Mouse (Mus musculus) mouse embryonic stem cell (cell line): ENCODE data around the gene Arvcf.

Source experiments
- in situ Hi-C, 2 experiments: fragments of 300-500 bp; cut with MboI; formaldehyde crosslinking; loops; 1 replicate in 1 of 2; 3 replicates in 1 of 2; pipeline ENCODE4 v1.14.3; 2019 to 2020; ENCODE audit warnings: low sequenced_read_pairs in 2 of 2, low pct_unique_long_range_greater_than_20kb in 1 of 2, mixed read lengths in 1 of 2; ENCODE audit not compliant: unreplicated experiment in 1 of 2

Gene Arvcf

DNA sequence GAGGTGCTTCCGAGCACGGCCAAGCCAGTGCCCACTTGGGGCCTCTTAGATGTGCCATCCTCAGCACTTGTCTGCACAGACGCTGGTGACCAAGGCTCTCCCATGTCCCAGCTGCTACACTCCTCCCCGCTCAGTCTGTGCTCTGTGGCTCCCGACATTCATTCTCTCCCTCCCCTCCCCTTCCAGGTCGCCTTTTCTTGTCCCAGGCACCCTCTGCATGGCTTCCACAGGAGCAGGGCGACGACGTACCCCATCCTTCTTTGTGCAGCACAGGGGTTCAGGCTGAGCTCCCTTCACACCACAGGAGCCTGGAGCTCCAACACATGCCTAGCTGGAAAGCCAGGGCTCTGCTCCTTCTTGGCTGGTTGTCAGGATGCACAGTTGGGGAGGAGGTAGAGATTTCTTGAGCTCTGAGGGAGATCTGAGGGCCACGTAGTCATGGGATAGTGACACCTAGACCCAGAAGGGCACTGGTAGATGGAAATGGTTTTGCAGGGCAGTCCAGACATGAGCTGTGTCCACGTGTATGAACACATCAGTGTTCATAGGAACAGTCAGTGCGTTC is 1.9 kb downstream of the Arvcf start:
- in situ Hi-C loops = loop anchor here in 1 of 2 experiments (5.0 kb wide), 2 partner anchors 37 to 72 kb away; no protein-coding TSS in a partner anchor

DNA sequence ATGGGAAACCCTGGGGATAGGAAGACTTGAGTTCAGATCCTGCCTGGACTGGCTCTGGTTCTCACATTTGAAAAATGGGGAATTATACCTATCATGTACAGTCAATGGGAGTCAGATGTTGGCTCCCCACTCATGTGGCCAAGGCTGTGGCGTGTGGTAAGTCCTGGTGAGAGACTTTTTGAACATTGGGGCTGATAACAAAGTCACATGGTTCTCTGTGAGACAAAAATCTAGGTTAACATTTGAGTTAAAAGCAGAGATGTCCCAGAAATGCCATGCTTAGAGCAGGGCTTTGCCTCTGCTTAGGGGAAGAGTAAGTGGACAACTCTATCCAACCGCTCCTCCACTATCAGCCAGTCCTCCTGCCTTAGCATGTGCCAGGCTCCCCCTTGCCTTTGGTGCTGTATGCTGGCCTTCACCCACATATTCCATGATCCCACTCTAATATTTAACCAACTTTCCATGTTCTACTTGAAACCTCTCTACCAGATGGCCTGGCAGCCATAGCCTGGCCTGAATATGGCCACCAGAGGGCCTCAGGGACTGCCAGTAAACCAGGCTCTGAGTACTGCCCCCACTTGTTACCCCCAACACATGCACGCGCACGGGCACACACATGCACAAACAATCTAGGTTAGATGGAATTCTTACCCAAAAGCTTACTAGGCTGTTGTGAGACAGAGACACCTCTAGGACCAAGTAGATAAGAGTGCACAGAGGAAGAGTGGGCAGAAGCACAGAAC is 3.5 kb downstream of the Arvcf start:
- in situ Hi-C loops = loop anchor here in 1 of 2 experiments (5.0 kb wide), 2 partner anchors 36 to 71 kb away; no protein-coding TSS in a partner anchor

DNA sequence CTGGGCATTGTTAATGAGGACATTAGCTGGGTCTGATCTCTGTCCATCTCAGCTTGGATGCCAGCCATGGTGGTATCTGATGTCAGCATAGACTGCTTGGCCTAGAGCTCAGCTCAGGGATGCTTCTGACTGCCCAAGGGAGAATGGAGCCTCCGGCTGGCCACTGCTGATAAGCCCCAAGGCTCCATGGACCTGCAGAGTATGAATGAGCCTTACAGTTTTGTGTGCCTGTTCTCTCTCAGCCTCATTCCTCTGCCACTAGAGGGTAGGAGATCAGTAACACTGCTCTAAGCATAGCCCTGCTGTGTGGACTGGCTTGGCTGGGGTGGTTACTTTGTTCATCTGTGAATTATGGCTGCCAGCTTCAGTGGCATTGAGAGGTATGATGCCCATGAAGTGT is 5.1 kb downstream of the Arvcf start:
- in situ Hi-C loops = loop anchor here in 1 of 2 experiments (5.0 kb wide), 2 partner anchors 34 to 69 kb away; no protein-coding TSS in a partner anchor

DNA sequence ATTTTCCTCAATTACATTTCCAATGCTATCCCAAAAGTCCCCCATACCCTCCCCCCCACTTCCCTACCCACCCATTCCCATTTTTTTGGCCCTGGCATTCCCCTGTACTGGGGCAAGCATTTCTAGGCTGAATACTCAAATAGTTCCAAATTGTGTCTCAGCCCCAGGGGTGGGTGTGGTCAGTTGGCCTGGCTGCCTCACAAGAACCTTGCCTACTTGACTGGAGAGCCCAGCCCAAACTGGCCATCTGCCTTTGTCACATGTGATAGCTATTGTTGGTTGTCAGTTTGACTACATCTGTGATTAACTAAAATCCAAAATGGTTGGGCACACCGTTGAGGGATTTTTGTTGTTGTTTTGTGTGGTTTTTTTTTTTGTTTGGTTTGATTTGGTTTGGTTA is 9.0 kb downstream of the Arvcf start:
- in situ Hi-C loops = no loop called here

DNA sequence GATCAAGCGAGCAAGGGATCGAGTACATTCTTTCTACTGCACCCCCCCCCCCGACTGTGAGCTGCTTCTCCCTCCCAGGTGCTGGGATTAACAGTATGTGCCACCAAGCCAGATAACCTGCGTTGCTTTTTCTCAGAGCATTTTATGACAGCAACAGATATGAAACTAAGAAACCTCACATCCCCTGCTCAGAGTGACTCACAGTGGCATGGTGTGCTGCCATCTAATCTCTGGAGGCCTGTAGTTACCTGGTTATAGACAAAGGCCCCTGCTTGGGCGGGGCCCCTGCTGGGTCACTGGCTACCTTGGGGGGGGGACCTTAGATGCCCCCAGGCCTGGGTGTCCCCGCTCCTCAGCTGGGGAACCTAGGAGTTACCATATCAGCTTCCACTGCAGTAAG is 10.0 kb downstream of the Arvcf start:
- in situ Hi-C loops = no loop called here

DNA sequence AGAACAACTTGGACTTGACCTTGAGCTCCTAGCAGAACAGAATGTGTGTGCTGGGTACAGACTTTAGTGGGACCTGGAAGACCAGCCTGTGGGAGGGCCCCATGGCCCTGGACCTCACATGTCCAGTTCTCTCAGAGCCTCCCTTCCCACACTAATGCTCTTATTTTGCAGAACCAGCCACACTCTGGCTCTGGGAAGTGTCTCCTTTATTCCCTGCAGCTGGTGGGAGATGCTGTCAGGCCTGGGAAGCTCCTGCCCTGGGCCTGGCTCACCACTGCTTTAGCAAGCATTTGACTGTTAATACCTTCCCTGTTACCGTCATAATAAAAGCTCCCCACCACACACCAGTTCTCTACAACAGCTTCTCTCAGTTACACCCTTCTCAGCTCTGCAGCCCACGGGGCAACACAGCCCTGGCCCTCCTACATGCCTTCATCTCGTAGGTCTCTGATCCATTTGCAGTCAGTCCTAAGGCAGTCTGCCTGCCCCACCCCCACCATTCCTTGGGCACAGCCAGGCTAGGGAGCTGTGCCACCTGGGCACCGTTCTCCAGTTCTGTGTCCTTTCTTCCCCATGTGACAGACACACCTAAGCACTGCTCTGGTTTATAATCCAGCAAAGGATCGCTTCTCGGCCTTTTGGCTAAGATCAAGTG is 12.3 kb downstream of the Arvcf start:
- in situ Hi-C loops = no loop called here

DNA sequence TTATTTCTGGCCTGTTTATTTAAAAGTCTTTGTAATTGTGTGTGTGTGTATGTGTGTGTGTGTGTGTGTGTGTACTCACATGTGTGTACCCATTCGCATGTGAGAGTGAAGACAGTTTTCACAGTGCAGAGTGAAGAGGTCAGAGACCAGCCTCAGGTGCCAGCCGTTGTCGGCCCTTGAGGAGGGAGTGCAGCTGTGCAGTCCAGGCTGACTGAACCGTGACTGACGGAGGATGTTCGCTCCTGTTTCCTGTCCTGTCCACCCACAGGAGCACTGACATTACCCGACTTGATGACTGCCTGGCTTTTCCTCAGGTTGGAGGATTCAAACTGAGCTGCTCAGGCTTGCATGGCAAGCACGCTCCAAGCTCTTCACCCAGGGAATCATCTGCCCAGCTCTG is 15.0 kb downstream of the Arvcf start:
- in situ Hi-C loops = no loop called here

DNA sequence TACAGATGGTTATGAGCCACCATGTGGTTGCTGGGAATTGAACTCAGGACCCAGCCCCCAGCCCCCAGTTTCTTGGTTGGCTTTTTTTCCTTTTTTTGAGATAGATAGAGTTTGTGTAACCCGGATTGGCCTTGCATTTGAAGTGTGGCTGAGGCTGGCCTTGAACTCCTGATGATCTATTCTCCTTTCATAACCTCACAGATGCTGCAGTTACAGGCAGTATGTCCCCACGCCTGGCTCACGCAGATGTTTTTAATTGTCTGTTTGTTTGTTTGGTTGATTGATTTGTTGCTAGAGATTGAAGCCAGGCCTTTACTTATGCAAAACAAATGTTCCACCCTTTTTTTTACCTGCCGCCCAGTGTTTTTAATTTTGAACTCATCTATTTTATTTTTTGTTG is 18.9 kb downstream of the Arvcf start:
- in situ Hi-C loops = no loop called here

DNA sequence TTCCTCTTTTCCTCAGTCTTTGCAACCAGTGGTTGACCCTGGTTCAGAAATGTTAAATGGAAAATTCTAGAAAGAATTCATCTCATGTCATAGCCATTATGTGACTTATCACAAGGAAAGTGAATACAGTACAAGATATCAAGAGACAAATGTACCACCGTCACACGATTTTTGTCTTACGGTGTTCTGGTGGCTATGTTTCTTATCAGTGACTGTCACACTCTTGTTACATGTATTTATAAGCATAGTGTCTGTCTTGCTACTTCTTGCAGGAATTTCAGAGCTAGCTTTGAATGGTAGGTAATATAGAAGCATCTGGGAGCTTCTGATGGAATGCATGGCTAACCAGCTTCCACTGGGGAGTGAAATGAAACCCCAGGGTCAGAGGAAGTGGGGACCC is 22.2 kb downstream of the Arvcf start:
- in situ Hi-C loops = no loop called here

DNA sequence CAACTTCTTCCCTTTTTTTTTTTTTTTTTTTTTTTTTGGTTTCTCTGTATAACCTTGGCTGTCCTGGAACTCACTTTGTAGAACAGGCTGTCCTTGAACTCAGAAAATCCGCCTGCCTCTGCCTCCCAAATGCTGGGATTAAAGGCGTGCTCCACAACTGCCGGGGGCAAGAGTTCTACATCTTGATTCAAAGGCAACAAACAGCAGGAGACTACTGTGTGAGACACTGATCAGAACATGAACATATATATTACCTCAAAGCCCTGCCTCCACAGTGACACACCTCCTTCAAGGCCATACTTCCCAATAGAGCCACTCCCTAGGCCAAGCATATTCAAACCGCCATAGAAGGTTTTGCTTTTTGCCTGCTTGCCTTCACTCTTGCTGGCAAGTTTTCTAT is 25.6 kb downstream of the Arvcf start:
- in situ Hi-C loops = no loop called here

DNA sequence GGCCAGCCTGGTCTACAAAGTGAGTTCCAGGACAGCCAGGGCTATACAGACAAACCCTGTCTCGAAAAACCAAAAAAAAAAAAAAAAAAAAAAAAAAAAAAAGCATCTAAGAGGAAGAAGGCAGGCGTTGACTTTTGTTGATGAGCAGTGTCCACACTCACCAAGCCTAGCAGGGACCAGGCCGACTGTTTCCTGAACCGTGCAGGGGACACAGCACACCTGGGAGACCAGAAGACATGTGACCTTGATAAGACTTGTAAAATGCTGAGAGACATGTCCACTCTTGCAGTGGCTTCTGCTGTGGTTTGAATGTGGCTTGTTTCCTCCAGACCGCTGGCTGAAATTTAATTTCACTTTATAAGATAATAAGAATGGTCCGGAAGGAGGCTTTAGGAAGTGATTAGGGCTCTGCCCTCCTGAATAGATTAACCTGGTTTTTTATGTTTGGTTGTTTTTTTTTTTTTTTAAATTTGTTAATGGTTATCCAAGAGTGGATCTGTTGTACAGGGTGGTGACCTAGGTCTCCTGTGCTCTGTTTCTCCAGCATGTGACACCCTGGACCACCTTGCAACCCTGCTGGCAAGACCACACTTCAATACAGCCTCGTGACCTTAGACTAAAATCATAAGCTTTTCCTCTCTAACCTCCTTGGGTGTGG is 28.4 kb downstream of the Arvcf start:
- in situ Hi-C loops = no loop called here

DNA sequence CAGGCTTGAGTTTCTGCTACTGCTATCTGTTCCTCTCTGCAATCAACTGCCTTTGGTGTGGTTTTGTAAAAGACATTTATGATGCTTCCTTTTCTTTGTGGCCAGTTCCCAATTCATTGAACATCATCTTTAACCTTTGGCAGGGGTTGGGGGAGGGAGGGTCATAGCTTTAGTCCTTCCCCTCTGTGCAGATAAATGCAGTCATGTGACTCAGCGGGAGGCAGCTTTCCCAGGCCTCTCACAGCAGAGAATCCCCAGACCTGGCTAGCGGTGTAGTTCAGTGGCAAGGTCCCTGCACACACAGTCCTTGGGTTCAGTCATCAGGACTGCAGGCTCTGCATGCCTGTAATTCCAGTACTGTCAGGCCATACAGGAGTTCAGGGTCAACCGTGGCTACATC is 29.2 kb downstream of the Arvcf start:
- in situ Hi-C loops = no loop called here

DNA sequence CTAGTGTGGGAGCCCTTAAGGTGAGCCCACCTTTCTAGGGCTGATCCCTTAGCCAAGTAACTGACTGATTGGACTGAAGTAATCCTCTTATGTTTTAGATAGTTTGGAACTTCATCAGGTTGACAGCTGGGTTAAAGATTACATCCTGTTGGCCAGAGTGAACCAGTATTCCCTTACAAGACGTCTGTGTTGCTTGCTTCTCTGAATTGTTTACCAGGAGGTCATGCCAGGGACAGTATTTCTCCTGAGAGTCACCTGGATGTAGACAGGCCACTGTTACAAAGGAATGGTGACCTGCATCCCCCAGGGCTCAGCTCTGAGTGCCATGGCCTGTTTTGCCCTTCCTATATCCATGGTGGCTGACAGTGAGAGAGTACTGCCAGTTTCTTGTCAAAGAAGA is 30.5 kb downstream of the Arvcf start:
- in situ Hi-C loops = no loop called here

DNA sequence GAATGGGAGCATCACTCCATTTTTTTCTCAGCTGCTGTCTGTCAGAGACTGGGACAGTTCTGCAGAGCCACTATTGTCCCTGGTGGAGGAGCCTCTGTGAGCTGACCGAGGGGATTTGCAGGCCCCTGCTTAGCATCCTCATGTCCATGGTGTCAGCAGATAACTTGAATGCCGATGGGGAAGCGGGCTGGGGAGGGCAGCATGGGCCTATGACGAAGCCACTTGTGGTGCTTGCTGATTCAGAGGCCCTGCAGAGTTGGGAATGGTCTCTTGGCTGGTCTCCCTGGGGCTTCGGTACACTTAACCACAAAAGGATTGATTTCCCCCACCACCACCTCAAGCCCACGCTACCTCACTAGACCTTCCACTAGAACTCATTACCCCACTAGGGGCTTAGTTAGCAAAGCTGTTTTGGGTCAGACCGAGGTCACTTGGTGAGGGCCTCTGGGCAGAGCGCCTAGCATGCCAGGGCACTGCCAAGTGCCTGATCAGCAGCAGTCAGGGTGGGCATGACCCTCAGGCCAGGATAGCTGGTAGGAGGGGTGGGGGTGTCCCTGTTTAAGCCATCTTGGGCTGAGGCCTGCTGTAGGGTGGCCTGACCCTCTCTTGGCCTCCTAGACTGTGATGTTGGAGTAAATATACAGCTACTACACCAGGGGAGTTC is 31.5 kb downstream of the Arvcf start:
- in situ Hi-C loops = no loop called here

DNA sequence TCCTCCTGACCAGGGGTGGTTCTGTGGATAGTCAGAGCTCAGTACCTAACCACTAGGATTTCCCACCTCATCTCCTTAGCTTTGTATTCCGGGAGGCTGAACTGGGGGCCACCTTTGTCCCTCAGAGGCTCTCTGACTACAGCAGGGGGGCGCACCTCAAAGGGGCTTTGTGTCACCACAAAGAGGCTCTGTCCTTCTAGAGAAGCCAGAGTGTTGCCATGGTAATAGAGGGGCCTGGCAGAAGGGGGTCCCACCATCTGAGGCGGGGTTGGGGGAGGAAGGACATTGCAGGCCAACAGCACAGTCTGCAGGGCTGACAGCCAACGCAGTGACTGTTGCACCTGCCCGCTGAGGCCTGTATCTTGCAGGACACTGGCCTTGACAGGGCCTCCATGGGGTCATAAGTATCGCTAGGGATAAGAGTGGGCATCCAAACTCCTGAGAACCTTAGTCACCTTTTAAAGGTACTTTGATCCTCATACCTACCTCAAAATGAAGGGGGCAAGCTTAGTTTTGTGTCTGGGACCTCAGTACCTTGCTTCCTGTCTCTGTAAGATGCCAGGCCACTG is 32.6 kb downstream of the Arvcf start:
- in situ Hi-C loops = no loop called here

DNA sequence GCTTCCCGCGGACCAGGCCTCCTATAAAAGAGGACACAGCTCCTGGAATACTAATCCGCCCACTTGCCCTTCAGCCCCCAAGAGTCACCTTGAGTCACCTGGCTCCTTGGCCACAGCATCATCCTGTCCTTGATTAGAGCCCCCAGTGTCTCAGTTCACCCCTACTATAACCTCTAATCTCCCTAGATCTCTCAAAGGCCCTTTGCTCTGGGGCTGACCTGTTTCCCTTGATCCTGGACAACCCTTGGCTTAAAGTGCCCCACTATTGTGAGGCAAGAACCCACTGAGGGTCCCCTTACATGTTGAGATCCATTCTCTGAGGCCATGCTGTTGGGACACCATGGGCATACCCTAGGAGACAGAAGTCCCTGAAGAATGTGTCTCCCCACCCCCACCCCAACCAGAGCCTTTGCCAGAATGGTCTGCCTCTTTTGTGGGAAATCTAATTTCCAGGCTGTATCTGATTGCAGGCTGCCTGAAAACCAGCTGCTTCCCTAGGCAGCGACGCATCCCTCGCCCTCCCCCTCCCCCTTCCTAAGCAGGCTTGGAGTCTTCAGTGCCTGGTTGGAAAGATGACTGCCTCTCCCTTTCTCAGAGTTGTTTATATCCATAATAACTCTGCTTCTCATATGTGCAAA is 33.8 kb downstream of the Arvcf start:
- in situ Hi-C loops = no loop called here

DNA sequence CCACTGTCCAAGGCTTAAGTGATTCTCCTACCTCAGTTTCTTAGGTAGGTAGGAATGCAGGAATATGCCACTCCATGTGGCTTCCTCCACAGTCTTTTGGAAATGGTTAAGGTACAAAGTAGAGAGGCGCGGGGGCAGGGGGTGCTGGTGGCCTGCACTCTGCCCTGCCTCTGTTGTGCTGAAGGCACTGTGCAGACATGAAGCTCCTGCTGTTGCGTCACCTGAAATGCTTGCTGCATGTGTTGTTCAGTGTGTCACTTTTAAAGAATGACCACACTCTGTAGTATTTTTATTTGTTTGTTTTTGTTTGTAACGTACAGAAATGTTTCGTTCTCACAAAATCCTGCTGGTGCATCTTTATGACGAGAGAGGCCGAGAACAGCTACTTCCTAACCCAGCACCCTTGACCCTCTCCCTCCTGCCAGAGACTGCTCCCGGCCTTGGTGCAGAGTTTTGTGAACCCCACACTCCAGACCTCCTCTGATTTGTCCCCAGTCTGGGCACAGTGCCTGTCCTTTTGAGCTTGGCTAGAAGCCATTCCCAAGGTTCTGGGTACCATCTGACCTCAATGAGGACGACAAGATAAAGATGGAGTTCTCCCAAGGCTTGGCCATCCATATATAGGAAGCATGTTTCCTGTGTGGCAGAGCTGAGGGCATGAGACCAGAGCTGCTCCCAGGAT is 35.2 kb downstream of the Arvcf start:
- in situ Hi-C loops = no loop called here

DNA sequence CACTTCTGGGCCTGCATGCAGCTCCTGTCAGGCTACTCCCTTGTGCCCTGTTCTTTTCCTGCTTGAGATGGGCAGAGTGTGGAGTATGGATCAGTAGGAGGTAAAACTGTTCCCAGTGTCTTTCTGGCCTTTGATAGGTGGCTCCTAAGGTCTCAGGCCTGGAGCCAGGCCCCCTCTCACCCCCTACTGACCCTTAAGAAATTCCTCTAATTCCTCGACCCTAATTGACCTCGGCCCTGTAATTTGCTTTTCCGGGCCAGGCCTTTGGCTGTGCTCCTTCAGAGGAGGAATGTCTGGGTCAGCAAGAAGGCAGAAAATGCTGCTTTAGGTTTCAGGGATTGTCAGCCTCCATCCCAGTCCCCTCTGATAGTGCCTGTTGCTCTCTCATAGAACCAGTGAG is 35.8 kb downstream of the Arvcf start:
- in situ Hi-C loops = no loop called here
